Mouse (Mus musculus): ENCODE measurements around the gene Wnt5b.

DNA sequence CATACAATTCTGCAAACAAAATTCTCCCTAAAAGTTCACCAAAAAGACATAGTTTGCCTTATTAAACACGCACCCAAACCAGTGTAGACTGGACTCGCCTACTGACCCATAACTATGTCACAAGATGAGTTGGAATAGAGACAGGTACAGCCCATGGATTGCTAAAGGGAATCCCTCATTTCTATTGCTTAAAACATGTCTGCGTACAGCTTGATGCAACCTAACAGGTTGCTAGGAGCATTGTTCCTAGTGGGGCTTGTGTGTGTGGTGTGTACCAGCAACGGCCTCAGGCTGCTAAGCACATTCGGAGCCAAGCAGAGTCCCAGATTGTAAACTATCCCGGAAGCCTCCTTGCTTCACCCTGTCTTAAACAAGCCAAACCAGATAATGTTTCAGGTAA is 127.5 kb downstream of the Wnt5b start:
- TF ChIP-seq CTCF (IDR thresholded peaks at IDR 0.05; ENCODE audit: extremely low read depth, insufficient read length, insufficient replicate concordance, low read depth, low read length), result no peak
- no peak for TF ChIP-seq POLR2A (IDR thresholded peaks at IDR 0.05; ENCODE audit: low read depth, low read length)

Measured in small intestine, adult 2 months (tissue).